Mouse (Mus musculus) midbrain, embryonic 11.5 days (tissue): ENCODE data around the gene Rab20. TPM values are rescaled to one million over a fixed set of nuclear protein-coding genes. Genes with fewer than 3 reads are reported as not detected.

Source experiments
- ATAC-seq: fragments of 200-750 bp; cut with Nextera tagmentation; 2 replicates; pipeline ENCODE4 v1.8.0; 2017; ENCODE audit warnings: moderate TSS enrichment, moderate library complexity; ENCODE audit not compliant: low FRiP score
- DNase-seq: peaks from one replicate; pipeline ENCODE4 v3.0.0; 2015; ENCODE audit warnings: low spot score; ENCODE audit errors: missing footprints
- H3K27ac ChIP-seq: fragments of 300-500 bp; sonication (generic); 2 replicates; pipeline ENCODE4 v1.5.1; 2014; ENCODE audit warnings: low read depth, low read length
- H3K27me3 ChIP-seq: fragments of 300-500 bp; sonication (generic); 2 replicates; pipeline ENCODE4 v1.6.1; 2014; ENCODE audit warnings: mild to moderate bottlenecking, low read length, moderate library complexity, mixed read lengths; ENCODE audit not compliant: control insufficient read depth, insufficient read depth
- H3K36me3 ChIP-seq: fragments of 300-500 bp; sonication (generic); 2 replicates; pipeline ENCODE4 v1.6.1; 2014; ENCODE audit warnings: mild to moderate bottlenecking, low read length, moderate library complexity, mixed read lengths; ENCODE audit not compliant: control insufficient read depth, insufficient read depth
- H3K4me1 ChIP-seq: fragments of 300-500 bp; sonication (generic); 2 replicates; pipeline ENCODE4 v1.6.1; 2014; ENCODE audit warnings: low read length; ENCODE audit not compliant: control insufficient read depth, insufficient read depth
- H3K4me2 ChIP-seq: fragments of 300-500 bp; sonication (generic); 2 replicates; pipeline ENCODE4 v1.6.1; 2014; ENCODE audit warnings: mild to moderate bottlenecking, moderate library complexity
- H3K4me3 ChIP-seq: fragments of 300-500 bp; sonication (generic); 2 replicates; pipeline ENCODE4 v1.5.1; 2014; ENCODE audit warnings: low read depth, low read length
- H3K9ac ChIP-seq: fragments of 300-500 bp; sonication (generic); 2 replicates; pipeline ENCODE4 v1.6.1; 2014; ENCODE audit warnings: low read length
- H3K9me3 ChIP-seq: fragments of 300-500 bp; sonication (generic); 2 replicates; pipeline ENCODE4 v1.6.1; 2016; ENCODE audit warnings: low read length; ENCODE audit not compliant: control insufficient read depth
- WGBS: fragments of 180-500 bp; shearing (Covaris S2); extraction: QIAGEN DNeasy Blood & Tissue Kit; methylation state at CpG from one replicate; pipeline ENCODE4 v1.1.7; 2014; 5-methylcytosine and 5-hydroxymethylcytosine counted together
- polyA plus RNA-seq: library from polyadenylated mRNA; unstranded; fragments of >200 nt; fragmentation: Nextera tagmentation; extraction: Ambion mirVana; gene quantifications from 2 replicates; pipeline ENCODE4 v1.2.1, GENCODE M21; 2014

Gene Rab20
- polyA plus RNA-seq, 1 experiment from 2014 or later = 0.63 TPM

GRCm38 (mm10) chr8:11411504-11412124, 66.9 kb downstream of the Rab20 start:
- no peak overlapping the region for H3K4me3 ChIP-seq
- H3K36me3 ChIP-seq = no peaks in the 10 kb centered on the region
- 75% methylated on average over 12 of the region's 12 CpGs for WGBS
- H3K4me2 ChIP-seq = no peak overlapping the region
- H3K9ac ChIP-seq = no peak overlapping the region
- H3K4me1 ChIP-seq = peaks cover 8% of the 10 kb centered on the region
- no peaks in the 10 kb centered on the region for H3K9me3 ChIP-seq
- DNase-seq (no peak), ATAC-seq (no peak)
- H3K27ac ChIP-seq = no peak overlapping the region
- no peaks in the 10 kb centered on the region for H3K27me3 ChIP-seq

- no peak overlapping the region for H3K4me3 ChIP-seq
- peaks cover 2% of the 10 kb centered on the region; the same call in 1 of the 2 replicates for H3K4me1 ChIP-seq
- DNase-seq (no peak), ATAC-seq (peak; percentile 59)
- no peaks in the 10 kb centered on the region for H3K36me3 ChIP-seq
- no peaks in the 10 kb centered on the region for H3K27me3 ChIP-seq
- H3K4me2 ChIP-seq = no peak overlapping the region
- H3K9me3 ChIP-seq = no peaks in the 10 kb centered on the region
- H3K27ac ChIP-seq = no peak overlapping the region
- H3K9ac ChIP-seq = no peak overlapping the region
- WGBS = 58% methylated on average over 13 of the region's 13 CpGs
Measured at GRCm38 (mm10) chr8:11405722-11406481, 72.6 kb downstream of the Rab20 start.

GRCm38 (mm10) chr8:11404614-11405013, 73.9 kb downstream of the Rab20 start:
- no peak for DNase-seq
- Histone ChIP-seq H3K27ac (no peak overlapping the region), H3K36me3 (no peaks in the 10 kb centered on the region), H3K27me3 (no peaks in the 10 kb centered on the region), H3K4me3 (no peak overlapping the region), H3K4me1 (peaks cover 5% of the 10 kb centered on the region; the same call in 1 of the 2 replicates), H3K9ac (no peak overlapping the region), H3K4me2 (no peak overlapping the region), H3K9me3 (no peaks in the 10 kb centered on the region)
- WGBS = 71% methylated on average over 4 of the region's 4 CpGs
- ATAC-seq = no peak

GRCm38 (mm10) chr8:11403813-11404212, 74.7 kb downstream of the Rab20 start:
- Histone ChIP-seq H3K27ac (no peak overlapping the region), H3K27me3 (no peaks in the 10 kb centered on the region), H3K4me1 (peaks cover 5% of the 10 kb centered on the region; the same call in 1 of the 2 replicates), H3K9ac (no peak overlapping the region), H3K4me3 (no peak overlapping the region), H3K36me3 (no peaks in the 10 kb centered on the region), H3K9me3 (no peaks in the 10 kb centered on the region), H3K4me2 (no peak overlapping the region)
- ATAC-seq (no peak), DNase-seq (no peak)
- 92% methylated on average over 9 of the region's 9 CpGs for WGBS

Other genes with a start within 250 kb of the Rab20 start
- gene Col4a2, start 165.9 kb downstream of the Rab20 start, polyA plus RNA-seq = 28.5 and 34.1 TPM in 2 replicates
- gene Col4a1, start 165.9 kb downstream of the Rab20 start, polyA plus RNA-seq = 105 and 115 TPM in 2 replicates
- gene Naxd, start 18.8 kb upstream of the Rab20 start, polyA plus RNA-seq = 94.2 and 94.8 TPM in 2 replicates
- 17.8 and 20.3 TPM in 2 replicates for gene Cars2, start 72.1 kb upstream of the Rab20 start, polyA plus RNA-seq
- gene Ing1, start 76.9 kb upstream of the Rab20 start, polyA plus RNA-seq = 46.9 and 48.1 TPM in 2 replicates
- 86.7 and 90.2 TPM in 2 replicates for gene Ankrd10, start 157.0 kb upstream of the Rab20 start, polyA plus RNA-seq
- not detected in 2 replicates for gene 1700016D06Rik, start 222.4 kb upstream of the Rab20 start, polyA plus RNA-seq
- gene Arhgef7, start 249.0 kb upstream of the Rab20 start, polyA plus RNA-seq = 51.4 and 56.8 TPM in 2 replicates